Mouse (Mus musculus) embryo, embryonic 10.5 days (tissue): ENCODE measurements around the gene Dcst1.

ENCODE experiments used
- DNase-seq: peaks from one replicate; pipeline ENCODE4 v3.0.0-alpha.2; 2015; ENCODE audit warnings: low spot score

The Dcst1 gene

DNA sequence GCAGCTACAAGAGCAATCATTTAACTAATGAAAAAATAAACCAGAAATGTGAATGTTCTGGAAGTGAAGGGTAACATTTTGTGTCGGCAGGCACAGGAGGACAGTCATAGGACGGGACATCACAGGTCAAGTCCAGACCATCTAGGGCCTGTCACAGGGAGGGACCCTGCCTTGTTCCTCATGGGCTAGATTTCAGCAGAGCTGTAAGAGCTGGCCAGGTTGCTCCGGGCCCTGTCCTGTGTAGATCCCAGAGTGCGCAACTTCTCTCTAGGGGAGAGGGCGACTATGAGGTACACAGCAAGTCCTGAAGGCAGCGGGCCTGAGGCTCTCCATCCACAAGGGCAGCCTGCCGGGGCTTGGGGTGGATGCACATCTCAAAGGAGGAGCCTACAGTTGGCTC, 3.4 kb downstream of the Dcst1 start, which contains the start of gene Dcst2:
Gene Dcst2, plus strand, starts transcription at position 301 of the 400 bp plus-strand sequence.
- DNase-seq, result no peak

GRCm38 (mm10) chr3:89360237-89360636, 4.8 kb downstream of the Dcst1 start:
- DNase-seq, result no peak

- no peak for DNase-seq
These were observed 5.4 kb downstream of the Dcst1 start for GRCm38 (mm10) chr3:89359630-89360029.

- DNase-seq, result no peak
These were observed 9.0 kb downstream of the Dcst1 start for GRCm38 (mm10) chr3:89356029-89356428.

GRCm38 (mm10) chr3:89355512-89355902, 9.5 kb downstream of the Dcst1 start:
- DNase-seq, result no peak

DNA sequence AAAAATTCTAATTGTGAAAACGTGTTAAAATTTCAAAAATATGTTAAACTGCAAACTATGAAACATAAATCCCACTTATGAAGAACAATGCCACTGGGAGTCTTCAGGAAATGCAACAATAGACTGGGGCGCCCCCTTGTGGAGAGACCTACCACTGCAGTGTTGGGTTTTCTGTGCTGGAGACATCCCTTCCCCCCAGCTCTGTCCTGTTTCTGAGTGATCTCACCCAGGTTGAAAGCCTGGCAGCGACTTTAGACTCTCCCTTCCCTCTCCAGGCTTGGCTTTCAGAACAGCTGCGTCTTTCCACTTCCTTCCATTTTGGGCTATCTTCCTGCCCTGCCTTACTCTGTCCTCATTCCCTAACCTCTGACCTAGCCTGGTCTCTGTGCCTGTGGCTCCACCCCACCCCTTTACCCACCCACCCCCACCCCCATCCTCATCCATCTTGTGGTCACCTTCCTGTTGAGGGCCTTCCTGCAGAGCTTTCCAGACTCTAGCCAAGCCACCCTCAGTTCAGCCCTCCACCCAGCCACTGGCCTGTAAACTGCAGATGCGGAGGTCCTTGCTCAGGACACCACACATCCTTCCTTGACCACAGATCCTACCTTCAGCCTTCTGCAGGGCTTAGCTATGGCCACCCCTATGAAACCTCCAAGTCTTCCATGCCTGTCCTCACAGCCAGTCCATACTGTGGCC, 10.1 kb downstream of the Dcst1 start:
- DNase-seq, result peak; percentile 91

DNA sequence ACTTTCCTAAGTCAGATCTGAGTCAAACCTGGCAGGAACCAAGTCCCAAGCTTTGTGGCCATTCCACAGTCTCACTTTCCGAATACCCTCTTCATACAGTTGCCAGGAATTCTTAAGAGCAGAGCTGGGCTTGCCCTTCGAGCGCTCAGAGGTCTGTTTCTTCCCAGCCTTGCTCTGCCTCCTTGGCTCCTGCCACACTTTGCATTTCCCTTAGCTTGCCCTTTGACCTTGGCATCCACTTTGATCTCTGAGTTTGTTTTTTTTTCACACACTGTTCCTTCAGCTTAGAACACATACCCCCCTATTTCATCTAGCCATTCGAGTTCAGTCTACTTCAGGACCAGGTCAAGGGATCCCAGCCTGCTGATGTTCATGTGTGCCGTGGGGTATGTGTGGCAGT, 13.8 kb downstream of the Dcst1 start:
- DNase-seq, result no peak

DNA sequence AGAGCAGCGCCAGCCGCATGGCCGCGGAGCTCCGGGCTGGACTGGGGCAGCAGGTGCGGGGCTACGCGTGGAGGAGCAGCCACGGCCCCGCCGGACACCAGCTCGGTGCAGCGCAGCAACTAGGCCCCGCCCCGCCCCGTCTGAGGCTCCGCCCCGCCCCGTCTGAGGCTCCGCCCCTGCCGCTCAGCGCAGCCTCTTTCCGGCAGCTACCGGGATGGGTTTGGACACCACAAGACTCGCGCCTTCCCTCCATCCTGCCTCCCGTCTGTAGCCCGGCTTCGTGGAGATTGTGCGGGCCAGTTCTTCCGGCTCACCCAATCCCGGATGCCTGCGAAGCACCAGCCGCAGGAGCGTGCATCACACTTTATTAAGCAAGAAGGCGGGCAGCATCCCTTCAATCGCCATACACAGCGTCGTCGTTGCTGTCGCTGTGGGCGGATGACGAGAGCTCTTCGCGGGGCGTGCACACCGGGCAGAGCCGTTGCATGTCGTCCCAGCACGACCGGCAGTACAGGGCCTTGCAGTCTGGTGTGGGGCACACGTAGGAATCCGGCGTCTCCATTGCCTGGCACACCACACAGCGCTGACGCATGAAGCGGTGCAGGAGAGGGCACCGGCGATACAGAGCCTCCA, 15.1 kb downstream of the Dcst1 start, which contains the start of gene Adam15:
Gene Adam15, minus strand, starts transcription at position 128 of the 633 bp plus-strand sequence.
- DNase-seq, result peak; percentile 90

GRCm38 (mm10) chr3:89348911-89349868, 15.9 kb downstream of the Dcst1 start:
- DNase-seq, result peak; percentile 64

- no peak for DNase-seq
These were observed 17.1 kb downstream of the Dcst1 start for GRCm38 (mm10) chr3:89347916-89348315.

GRCm38 (mm10) chr3:89346815-89347540, 18.1 kb downstream of the Dcst1 start:
- no peak for DNase-seq

GRCm38 (mm10) chr3:89343279-89343678, 21.8 kb downstream of the Dcst1 start:
- no peak for DNase-seq

GRCm38 (mm10) chr3:89341794-89342193, 23.3 kb downstream of the Dcst1 start:
- DNase-seq, result no peak

- peak; percentile 94 for DNase-seq
These were observed 24.6 kb downstream of the Dcst1 start for GRCm38 (mm10) chr3:89340465-89340864.

DNA sequence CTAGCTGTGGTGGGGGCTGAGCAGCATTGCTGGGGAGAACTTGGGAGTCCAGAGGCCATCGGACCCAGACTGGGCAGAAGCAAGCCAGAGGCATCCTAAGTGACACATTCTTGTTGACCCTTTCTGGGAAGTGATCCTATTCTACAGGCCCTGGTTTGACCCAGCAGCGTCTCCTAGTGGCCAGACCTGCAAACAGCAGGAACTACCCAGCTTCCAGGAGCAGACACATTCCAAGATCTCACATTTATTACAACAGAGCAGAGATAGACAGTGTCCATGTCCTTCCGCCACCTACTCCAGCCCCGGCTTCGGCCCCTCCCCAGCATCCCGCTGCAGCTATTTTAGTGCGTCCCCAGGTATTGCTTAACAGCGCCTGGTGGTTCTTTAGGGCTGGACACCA, 25.6 kb downstream of the Dcst1 start:
- DNase-seq, result peak; percentile 90

- DNase-seq, result peak; percentile 90
These were observed 27.1 kb downstream of the Dcst1 start, which contains the start of gene Efna4 for GRCm38 (mm10) chr3:89337721-89338578. TSS of gene Efna4 (minus strand) at chr3:89338028.

DNA sequence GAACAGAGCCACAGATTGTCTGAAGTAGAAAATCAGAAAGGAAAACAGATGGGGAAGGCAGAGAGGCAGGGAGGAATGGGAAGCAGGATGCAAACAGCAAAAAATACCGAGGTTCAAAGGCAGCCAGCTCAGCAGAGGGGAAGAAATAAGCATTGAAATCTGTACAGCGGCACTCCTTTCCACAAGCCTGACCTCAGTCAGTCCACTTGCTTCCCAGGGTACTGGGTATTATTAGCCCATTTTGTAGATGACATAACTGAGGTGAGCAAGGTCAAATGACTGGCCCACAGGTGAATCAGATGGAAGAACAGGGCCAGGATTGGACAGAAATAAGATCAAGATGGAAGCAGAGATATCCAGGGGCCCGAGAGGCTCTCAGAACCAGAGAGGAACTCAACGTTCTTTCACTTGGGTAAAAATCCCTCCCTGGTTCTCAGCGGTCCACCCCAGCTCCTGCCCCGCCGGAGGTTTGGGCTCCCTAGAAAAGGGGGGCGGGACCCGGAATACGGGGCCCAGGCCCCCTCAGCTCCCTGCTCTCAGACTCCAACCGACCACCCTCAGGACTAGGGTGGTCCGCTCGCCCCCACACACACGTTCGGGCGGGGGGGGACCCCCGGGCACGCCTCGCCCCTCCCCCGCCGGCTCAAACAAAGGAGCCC, 27.9 kb downstream of the Dcst1 start:
- peak; percentile 64 for DNase-seq

DNA sequence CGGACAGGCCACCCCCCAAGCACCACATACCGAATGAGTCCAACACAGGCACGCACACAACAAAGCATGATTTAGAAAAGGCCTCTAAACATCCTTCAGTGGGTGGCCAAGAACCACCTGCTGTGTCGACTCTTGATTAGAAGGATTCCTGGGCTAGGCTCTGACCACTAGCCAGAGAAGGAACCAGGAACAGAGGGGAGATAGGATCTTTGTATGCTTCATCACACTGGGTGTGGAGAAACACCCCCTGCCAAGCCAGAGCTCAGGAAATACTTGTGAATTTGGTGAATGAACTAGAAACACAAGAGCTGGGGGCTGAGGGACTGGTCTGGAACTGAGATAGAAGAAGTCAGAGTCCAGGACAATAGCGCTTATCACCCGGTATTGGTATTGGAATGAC, 28.5 kb downstream of the Dcst1 start:
- DNase-seq, result no peak

GRCm38 (mm10) chr3:89333053-89333452, 32.0 kb downstream of the Dcst1 start:
- no peak for DNase-seq

DNA sequence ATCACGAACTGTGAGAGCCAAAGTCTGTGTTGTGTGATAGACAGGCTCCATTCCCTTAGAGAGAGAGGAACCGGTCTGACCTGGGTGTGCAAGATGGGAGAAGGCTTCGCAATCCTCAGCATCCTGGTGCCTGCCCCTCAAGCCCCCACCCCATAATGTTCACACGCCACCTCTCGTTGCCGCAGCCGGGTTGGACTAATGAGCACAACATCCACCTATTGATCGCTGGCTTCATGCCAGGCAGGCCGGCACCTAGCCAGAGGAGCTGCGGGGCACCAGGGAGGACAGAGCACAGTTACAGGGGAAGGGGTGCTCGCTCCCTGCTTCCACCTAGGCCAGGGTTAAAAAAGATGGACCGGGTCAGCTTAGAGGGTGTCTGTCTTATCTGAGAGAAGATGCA, 32.6 kb downstream of the Dcst1 start:
- no peak for DNase-seq
